26 mouse cellular contexts compared by ENCODE assay signal in the genomic region with DNA sequence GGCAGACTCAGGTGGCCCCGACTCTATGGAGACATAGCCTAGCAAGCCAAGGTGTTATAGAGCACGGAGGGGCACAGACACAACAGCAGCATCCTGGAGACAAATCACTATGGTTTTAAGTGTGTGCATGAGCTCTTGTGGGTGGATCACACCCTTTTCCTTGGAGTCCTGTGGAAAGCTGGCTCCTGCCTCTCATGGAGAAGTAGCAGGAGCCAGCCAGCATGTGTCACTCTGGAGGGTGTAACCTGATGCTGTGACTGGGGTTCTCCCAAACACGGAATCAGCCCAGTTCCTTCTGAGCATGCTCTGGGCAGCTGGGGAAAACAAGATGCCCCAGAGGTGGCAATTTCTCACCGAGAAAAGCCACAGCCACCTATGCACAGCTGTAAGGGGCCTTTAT.
"Had no signal": no experiment of that assay in that cellular context is flagged by ENCODE, and none has a peak within 500 bp of the region (broad histone marks: within the 10 kb centered on the region; RNA-seq: fewer than 3 reads in every experiment).

No protein-coding gene starts in this region.

- H3K9me3 ChIP-seq: heart, embryonic 10.5 days; hindbrain, embryonic 10.5 days; hindbrain, embryonic 12.5 days; intestine, embryonic 15.5 days; limb, embryonic 10.5 days; limb, embryonic 12.5 days had no signal

- DNase-seq: gastrocnemius, adult 2 months; gastrocnemius, postnatal 10 days; gastrocnemius, postnatal 25 days; heart, adult 18-20 months; heart, postnatal 10 days; heart, postnatal 4 days; kidney, adult 18-20 months; kidney, adult 8-10 months; kidney, postnatal 10 days; kidney, postnatal 25 days; kidney, postnatal 4 days; liver had no signal

- ATAC-seq: hindbrain, embryonic 16.5 days; inflammation-experienced regulatory T-cells, adult 6 months; intestine, embryonic 15.5 days; intestine, postnatal 0 days had no signal

- H3K4me1 ChIP-seq: heart, embryonic 10.5 days; heart, embryonic 12.5 days; intestine, embryonic 15.5 days; limb, embryonic 10.5 days; limb, embryonic 12.5 days had no signal

- H3K27me3 ChIP-seq: intestine, embryonic 15.5 days had no signal

- H3K27ac ChIP-seq: gastrocnemius, adult 2 months; heart, embryonic 10.5 days; hindbrain, embryonic 10.5 days; hindbrain, embryonic 12.5 days; hindbrain, embryonic 14.5 days; intestine, embryonic 15.5 days; layer of hippocampus, adult 2 months; left cerebral cortex, adult 2 months; limb, embryonic 10.5 days; limb, embryonic 12.5 days had no signal

- H3K4me2 ChIP-seq: heart, embryonic 12.5 days; hindbrain, embryonic 12.5 days; hindbrain, embryonic 14.5 days; intestine, embryonic 15.5 days; limb, embryonic 12.5 days; liver, embryonic 11.5 days had no signal

- H3K4me3 ChIP-seq: gastrocnemius, adult 2 months; heart, embryonic 10.5 days; heart, embryonic 12.5 days; hindbrain, embryonic 10.5 days; hindbrain, embryonic 12.5 days; intestine, embryonic 15.5 days; layer of hippocampus, adult 2 months; left cerebral cortex, adult 2 months; limb, embryonic 10.5 days; limb, embryonic 12.5 days had no signal

- H3K36me3 ChIP-seq: heart, embryonic 10.5 days; heart, embryonic 12.5 days; hindbrain, embryonic 10.5 days; hindbrain, embryonic 12.5 days; intestine, embryonic 15.5 days; limb, embryonic 10.5 days; limb, embryonic 12.5 days had no signal

- H3K9ac ChIP-seq: heart, embryonic 12.5 days; hindbrain, embryonic 12.5 days; hindbrain, embryonic 14.5 days; intestine, embryonic 15.5 days; limb, embryonic 12.5 days had no signal
